Mouse (Mus musculus): ENCODE measurements around the gene Olfr625-ps1. TPM values are rescaled to one million over a fixed set of nuclear protein-coding genes. Genes with fewer than 3 reads are reported as not detected.

Olfr625-ps1 gene
- polyA plus RNA-seq (2014; fragmentation: Nextera tagmentation; extraction: Ambion mirVana) = not detected in 2 replicates

GRCm38 (mm10) chr7:103682420-103682819 is at the start of gene Olfr625-ps1:
Gene Olfr625-ps1 (plus strand): TSS chr7:103682720.
- Histone ChIP-seq H3K4me2 (ENCODE audit: low read depth, severe bottlenecking) (no peak within 1 kb of the TSS), H3K27me3 (ENCODE audit: control insufficient read depth, insufficient read depth, low read length) (no peaks in the 10 kb centered on the region), H3K9ac (ENCODE audit: low read length) (no peak within 1 kb of the TSS), H3K4me3 (ENCODE audit: low read depth, low read length) (no peak within 1 kb of the TSS), H3K9me3 (ENCODE audit: control insufficient read depth, low read length) (no peaks in the 10 kb centered on the region), H3K27ac (replicated peaks; ENCODE audit: low read depth, low read length) (no peak within 1 kb of the TSS), H3K36me3 (ENCODE audit: control insufficient read depth, insufficient read depth, low read length) (no peaks in the 10 kb centered on the region), H3K4me1 (ENCODE audit: control insufficient read depth, insufficient read depth, low read length) (no peaks in the 10 kb centered on the region)
- DNase-seq (ENCODE audit: low spot score) = no peak
- ATAC-seq (ENCODE audit: insufficient number of reproducible peaks, low FRiP score, low TSS enrichment, low read depth) = no peak

GRCm38 (mm10) chr7:103636795-103637194 is 45.7 kb upstream of the Olfr625-ps1 start:
- H3K4me2 ChIP-seq (ENCODE audit: low read depth, severe bottlenecking) = no peak overlapping the region
- DNase-seq (ENCODE audit: low spot score) (no peak), ATAC-seq (ENCODE audit: insufficient number of reproducible peaks, low FRiP score, low TSS enrichment, low read depth) (no peak)
- no peaks in the 10 kb centered on the region for H3K9me3 ChIP-seq (ENCODE audit: control insufficient read depth, low read length)
- H3K9ac ChIP-seq (ENCODE audit: low read length) = no peak overlapping the region
- no peak overlapping the region for H3K4me3 ChIP-seq (ENCODE audit: low read depth, low read length)
- H3K27ac ChIP-seq (replicated peaks; ENCODE audit: low read depth, low read length) = no peak overlapping the region
- no peaks in the 10 kb centered on the region for H3K36me3 ChIP-seq (ENCODE audit: control insufficient read depth, insufficient read depth, low read length)
- H3K4me1 ChIP-seq (ENCODE audit: control insufficient read depth, insufficient read depth, low read length) = no peaks in the 10 kb centered on the region
- H3K27me3 ChIP-seq (ENCODE audit: control insufficient read depth, insufficient read depth, low read length) = no peaks in the 10 kb centered on the region

- no peak for ATAC-seq (ENCODE audit: insufficient number of reproducible peaks, low FRiP score, low TSS enrichment, low read depth)
- H3K9me3 ChIP-seq (ENCODE audit: control insufficient read depth, low read length) = no peaks in the 10 kb centered on the region
- 70% methylated on average over 1 of the region's 1 CpGs for WGBS
These were observed 39.9 kb upstream of the Olfr625-ps1 start, which contains the start of gene Olfr622 for GRCm38 (mm10) chr7:103642602-103643001. Gene Olfr622 (minus strand): TSS chr7:103642702.

GRCm38 (mm10) chr7:103644070-103644469 is 38.5 kb upstream of the Olfr625-ps1 start:
- 80% methylated on average over 4 of the region's 4 CpGs for WGBS
- Histone ChIP-seq H3K36me3 (ENCODE audit: control insufficient read depth, insufficient read depth, low read length) (no peaks in the 10 kb centered on the region), H3K4me1 (ENCODE audit: control insufficient read depth, insufficient read depth, low read length) (no peaks in the 10 kb centered on the region), H3K4me2 (ENCODE audit: low read depth, severe bottlenecking) (no peak overlapping the region), H3K9me3 (ENCODE audit: control insufficient read depth, low read length) (no peaks in the 10 kb centered on the region), H3K4me3 (ENCODE audit: low read depth, low read length) (no peak overlapping the region), H3K27ac (replicated peaks; ENCODE audit: low read depth, low read length) (no peak overlapping the region), H3K9ac (ENCODE audit: low read length) (no peak overlapping the region), H3K27me3 (ENCODE audit: control insufficient read depth, insufficient read depth, low read length) (no peaks in the 10 kb centered on the region)
- ATAC-seq (ENCODE audit: insufficient number of reproducible peaks, low FRiP score, low TSS enrichment, low read depth) (no peak), DNase-seq (ENCODE audit: low spot score) (no peak)

More at GRCm38 (mm10) chr7:103642602-103643001, 39.9 kb upstream of the Olfr625-ps1 start, which contains the start of gene Olfr622:
- H3K9ac ChIP-seq (ENCODE audit: low read length) = no peak within 1 kb of the TSS
- no peaks in the 10 kb centered on the region for H3K27me3 ChIP-seq (ENCODE audit: control insufficient read depth, insufficient read depth, low read length)
- no peak for DNase-seq (ENCODE audit: low spot score)
- H3K27ac ChIP-seq (replicated peaks; ENCODE audit: low read depth, low read length) = no peak within 1 kb of the TSS
- H3K4me2 ChIP-seq (ENCODE audit: low read depth, severe bottlenecking) = no peak within 1 kb of the TSS
- no peak within 1 kb of the TSS for H3K4me3 ChIP-seq (ENCODE audit: low read depth, low read length)
- no peaks in the 10 kb centered on the region for H3K4me1 ChIP-seq (ENCODE audit: control insufficient read depth, insufficient read depth, low read length)
- no peaks in the 10 kb centered on the region for H3K36me3 ChIP-seq (ENCODE audit: control insufficient read depth, insufficient read depth, low read length)

- H3K4me1 ChIP-seq (ENCODE audit: control insufficient read depth, insufficient read depth, low read length) = no peaks in the 10 kb centered on the region
- no peak within 1 kb of the TSS for H3K27ac ChIP-seq (replicated peaks; ENCODE audit: low read depth, low read length)
- DNase-seq (ENCODE audit: low spot score) (no peak), ATAC-seq (ENCODE audit: insufficient number of reproducible peaks, low FRiP score, low TSS enrichment, low read depth) (no peak)
- no peaks in the 10 kb centered on the region for H3K36me3 ChIP-seq (ENCODE audit: control insufficient read depth, insufficient read depth, low read length)
- no peak within 1 kb of the TSS for H3K4me3 ChIP-seq (ENCODE audit: low read depth, low read length)
- H3K9me3 ChIP-seq (ENCODE audit: control insufficient read depth, low read length) = no peaks in the 10 kb centered on the region
- no peak within 1 kb of the TSS for H3K9ac ChIP-seq (ENCODE audit: low read length)
- H3K27me3 ChIP-seq (ENCODE audit: control insufficient read depth, insufficient read depth, low read length) = no peaks in the 10 kb centered on the region
- H3K4me2 ChIP-seq (ENCODE audit: low read depth, severe bottlenecking) = no peak within 1 kb of the TSS
These were observed 18.9 kb upstream of the Olfr625-ps1 start, which contains the start of gene Olfr623 for GRCm38 (mm10) chr7:103663598-103663997. Gene Olfr623 (minus strand): TSS chr7:103663698.

- no peak within 1 kb of the TSS for H3K4me3 ChIP-seq (ENCODE audit: low read depth, low read length)
- H3K4me1 ChIP-seq (ENCODE audit: control insufficient read depth, insufficient read depth, low read length) = no peaks in the 10 kb centered on the region
- 95% methylated on average over 2 of the region's 2 CpGs for WGBS
- no peaks in the 10 kb centered on the region for H3K9me3 ChIP-seq (ENCODE audit: control insufficient read depth, low read length)
- DNase-seq (ENCODE audit: low spot score) = no peak
- no peak within 1 kb of the TSS for H3K4me2 ChIP-seq (ENCODE audit: low read depth, severe bottlenecking)
- no peak for ATAC-seq (ENCODE audit: insufficient number of reproducible peaks, low FRiP score, low TSS enrichment, low read depth)
- H3K9ac ChIP-seq (ENCODE audit: low read length) = no peak within 1 kb of the TSS
- H3K36me3 ChIP-seq (ENCODE audit: control insufficient read depth, insufficient read depth, low read length) = no peaks in the 10 kb centered on the region
- no peak within 1 kb of the TSS for H3K27ac ChIP-seq (replicated peaks; ENCODE audit: low read depth, low read length)
- H3K27me3 ChIP-seq (ENCODE audit: control insufficient read depth, insufficient read depth, low read length) = no peaks in the 10 kb centered on the region
These were observed 11.4 kb upstream of the Olfr625-ps1 start, which contains the start of gene Olfr624 for GRCm38 (mm10) chr7:103671091-103671490. Gene Olfr624 (minus strand): TSS chr7:103671191.

- Histone ChIP-seq H3K4me2 (ENCODE audit: low read depth, severe bottlenecking) (no peak overlapping the region), H3K9ac (ENCODE audit: low read length) (no peak overlapping the region), H3K9me3 (ENCODE audit: control insufficient read depth, low read length) (no peaks in the 10 kb centered on the region), H3K4me1 (ENCODE audit: control insufficient read depth, insufficient read depth, low read length) (no peaks in the 10 kb centered on the region), H3K27me3 (ENCODE audit: control insufficient read depth, insufficient read depth, low read length) (no peaks in the 10 kb centered on the region), H3K27ac (replicated peaks; ENCODE audit: low read depth, low read length) (no peak overlapping the region), H3K4me3 (ENCODE audit: low read depth, low read length) (no peak overlapping the region), H3K36me3 (ENCODE audit: control insufficient read depth, insufficient read depth, low read length) (no peaks in the 10 kb centered on the region)
- ATAC-seq (ENCODE audit: insufficient number of reproducible peaks, low FRiP score, low TSS enrichment, low read depth) (no peak), DNase-seq (ENCODE audit: low spot score) (no peak)
- WGBS = 90% methylated on average over 4 of the region's 4 CpGs
These were observed 16.9 kb downstream of the Olfr625-ps1 start for GRCm38 (mm10) chr7:103699469-103699868.

GRCm38 (mm10) chr7:103712024-103712423 is 29.5 kb downstream of the Olfr625-ps1 start:
- Histone ChIP-seq H3K4me1 (ENCODE audit: control insufficient read depth, insufficient read depth, low read length) (no peaks in the 10 kb centered on the region), H3K4me3 (ENCODE audit: low read depth, low read length) (no peak overlapping the region), H3K36me3 (ENCODE audit: control insufficient read depth, insufficient read depth, low read length) (no peaks in the 10 kb centered on the region), H3K4me2 (ENCODE audit: low read depth, severe bottlenecking) (no peak overlapping the region), H3K9ac (ENCODE audit: low read length) (no peak overlapping the region), H3K27ac (replicated peaks; ENCODE audit: low read depth, low read length) (no peak overlapping the region), H3K27me3 (ENCODE audit: control insufficient read depth, insufficient read depth, low read length) (no peaks in the 10 kb centered on the region), H3K9me3 (ENCODE audit: control insufficient read depth, low read length) (no peaks in the 10 kb centered on the region)
- DNase-seq (ENCODE audit: low spot score) (no peak), ATAC-seq (ENCODE audit: insufficient number of reproducible peaks, low FRiP score, low TSS enrichment, low read depth) (no peak)
- WGBS = 50% methylated on average over 2 of the region's 2 CpGs

- H3K4me3 ChIP-seq (ENCODE audit: low read depth, low read length) = no peak within 1 kb of the TSS
- no peak within 1 kb of the TSS for H3K27ac ChIP-seq (replicated peaks; ENCODE audit: low read depth, low read length)
These were observed 31.9 kb downstream of the Olfr625-ps1 start, which contains the start of gene Olfr243 for GRCm38 (mm10) chr7:103714371-103714770. Gene Olfr243 (plus strand): TSS chr7:103714671.

More at GRCm38 (mm10) chr7:103714371-103714770, 31.9 kb downstream of the Olfr625-ps1 start, which contains the start of gene Olfr243:
- no peaks in the 10 kb centered on the region for H3K4me1 ChIP-seq (ENCODE audit: control insufficient read depth, insufficient read depth, low read length)
- H3K9me3 ChIP-seq (ENCODE audit: control insufficient read depth, low read length) = no peaks in the 10 kb centered on the region
- no peak within 1 kb of the TSS for H3K9ac ChIP-seq (ENCODE audit: low read length)
- DNase-seq (ENCODE audit: low spot score) (no peak), ATAC-seq (ENCODE audit: insufficient number of reproducible peaks, low FRiP score, low TSS enrichment, low read depth) (no peak)
- no peak within 1 kb of the TSS for H3K4me2 ChIP-seq (ENCODE audit: low read depth, severe bottlenecking)
- no peaks in the 10 kb centered on the region for H3K27me3 ChIP-seq (ENCODE audit: control insufficient read depth, insufficient read depth, low read length)
- H3K36me3 ChIP-seq (ENCODE audit: control insufficient read depth, insufficient read depth, low read length) = no peaks in the 10 kb centered on the region
